Mouse (Mus musculus): Measurements from ENCODE around the gene Mettl4. TPM values are rescaled to one million over a fixed set of nuclear protein-coding genes. Genes with fewer than 3 reads are reported as not detected.
"Not testable (repeated sequence)": the region's sequence is repeated elsewhere in the genome, so short reads cannot be mapped to it uniquely, and the experiment has no call there.

The Mettl4 gene
- polyA plus RNA-seq (2015; fragmentation: Nextera tagmentation; extraction: Ambion mirVana), result 25.3 and 26.3 TPM in 2 replicates

GRCm38 (mm10) chr17:94749466-94750135 lies at the start of gene Mettl4:
Gene Mettl4, minus strand, starts transcription at chr17:94750019.
- Histone ChIP-seq H3K36me3 (no peaks in the 10 kb centered on the region), H3K9ac (peak within 1 kb of the TSS; percentile 77), H3K4me2 (peak within 1 kb of the TSS; percentile 65), H3K4me1 (peaks cover 12% of the 10 kb centered on the region), H3K27ac (peak within 1 kb of the TSS; percentile 96), H3K4me3 (peak within 1 kb of the TSS; percentile 67), H3K9me3 (no peaks in the 10 kb centered on the region), H3K27me3 (no peaks in the 10 kb centered on the region)
- under 1% methylated on average over 56 of the region's 56 CpGs for WGBS
- ATAC-seq (ENCODE audit: insufficient number of reproducible peaks, insufficient read depth, low FRiP score, low TSS enrichment, low read depth), result peak; percentile 93

- no peak for ATAC-seq (ENCODE audit: insufficient number of reproducible peaks, insufficient read depth, low FRiP score, low TSS enrichment, low read depth)
Measured at GRCm38 (mm10) chr17:94778871-94779482, 29.2 kb upstream of the Mettl4 start.

GRCm38 (mm10) chr17:94768491-94768890 lies 18.7 kb upstream of the Mettl4 start:
- Histone ChIP-seq H3K4me1 (no peaks in the 10 kb centered on the region), H3K36me3 (peaks cover 58% of the 10 kb centered on the region), H3K4me3 (no peak overlapping the region), H3K27me3 (no peaks in the 10 kb centered on the region), H3K9me3 (no peaks in the 10 kb centered on the region), H3K4me2 (no peak overlapping the region), H3K9ac (no peak overlapping the region), H3K27ac (no peak overlapping the region)
- WGBS, result 89% methylated on average over 2 of the region's 2 CpGs
- no peak for ATAC-seq (ENCODE audit: insufficient number of reproducible peaks, insufficient read depth, low FRiP score, low TSS enrichment, low read depth)

More at GRCm38 (mm10) chr17:94778871-94779482, 29.2 kb upstream of the Mettl4 start:
- Histone ChIP-seq H3K4me1 (no peaks in the 10 kb centered on the region), H3K36me3 (peaks cover 21% of the 10 kb centered on the region), H3K9ac (no peak overlapping the region), H3K27me3 (no peaks in the 10 kb centered on the region), H3K9me3 (no peaks in the 10 kb centered on the region), H3K4me3 (no peak overlapping the region), H3K4me2 (no peak overlapping the region), H3K27ac (no peak overlapping the region)
- WGBS, result 77% methylated on average over 2 of the region's 2 CpGs

- no peaks in the 10 kb centered on the region for H3K4me1 ChIP-seq
- no peak overlapping the region for H3K27ac ChIP-seq
- H3K36me3 ChIP-seq, result peaks cover 49% of the 10 kb centered on the region
- 84% methylated on average over 3 of the region's 3 CpGs for WGBS
- H3K9me3 ChIP-seq, result no peaks in the 10 kb centered on the region
- no peak for ATAC-seq (ENCODE audit: insufficient number of reproducible peaks, insufficient read depth, low FRiP score, low TSS enrichment, low read depth)
- no peak overlapping the region for H3K4me2 ChIP-seq
- no peaks in the 10 kb centered on the region for H3K27me3 ChIP-seq
- no peak overlapping the region for H3K4me3 ChIP-seq
- H3K9ac ChIP-seq, result no peak overlapping the region
Measured at GRCm38 (mm10) chr17:94764711-94765110, 14.9 kb upstream of the Mettl4 start.

- Histone ChIP-seq H3K36me3 (peaks cover 46% of the 10 kb centered on the region), H3K9me3 (no peaks in the 10 kb centered on the region), H3K4me1 (no peaks in the 10 kb centered on the region), H3K4me2 (no peak overlapping the region), H3K4me3 (no peak overlapping the region), H3K9ac (no peak overlapping the region), H3K27me3 (no peaks in the 10 kb centered on the region), H3K27ac (no peak overlapping the region)
- ATAC-seq (ENCODE audit: insufficient number of reproducible peaks, insufficient read depth, low FRiP score, low TSS enrichment, low read depth), result no peak
- WGBS, result 88% methylated on average over 1 of the region's 1 CpGs
Measured at GRCm38 (mm10) chr17:94764011-94764410, 14.2 kb upstream of the Mettl4 start.

- Histone ChIP-seq H3K4me3 (no peak overlapping the region), H3K9me3 (no peaks in the 10 kb centered on the region), H3K36me3 (peaks cover 40% of the 10 kb centered on the region), H3K27me3 (no peaks in the 10 kb centered on the region), H3K4me2 (no peak overlapping the region), H3K9ac (no peak overlapping the region), H3K4me1 (no peaks in the 10 kb centered on the region), H3K27ac (no peak overlapping the region)
- WGBS, result 66% methylated on average over 3 of the region's 3 CpGs
- ATAC-seq (ENCODE audit: insufficient number of reproducible peaks, insufficient read depth, low FRiP score, low TSS enrichment, low read depth), result no peak
Measured at GRCm38 (mm10) chr17:94762405-94762804, 12.6 kb upstream of the Mettl4 start.

GRCm38 (mm10) chr17:94750136-94750729 lies 414 bp upstream of the Mettl4 start:
- Histone ChIP-seq H3K4me3 (peak overlapping the region; percentile 67), H3K36me3 (no peaks in the 10 kb centered on the region), H3K9me3 (no peaks in the 10 kb centered on the region), H3K4me2 (peak overlapping the region; percentile 65), H3K27me3 (no peaks in the 10 kb centered on the region), H3K4me1 (peaks cover 12% of the 10 kb centered on the region), H3K9ac (peak overlapping the region; percentile 77), H3K27ac (peak overlapping the region; percentile 96)
- WGBS, result 2% methylated on average over 22 of the region's 22 CpGs
- ATAC-seq (ENCODE audit: insufficient number of reproducible peaks, insufficient read depth, low FRiP score, low TSS enrichment, low read depth), result no peak; the same call in 1 of the 2 replicates

GRCm38 (mm10) chr17:94738173-94738572 lies 11.6 kb downstream of the Mettl4 start:
- 88% methylated on average over 4 of the region's 4 CpGs for WGBS
- Histone ChIP-seq H3K27ac (no peak overlapping the region), H3K4me1 (no peaks in the 10 kb centered on the region), H3K4me2 (no peak overlapping the region), H3K4me3 (no peak overlapping the region), H3K9me3 (no peaks in the 10 kb centered on the region), H3K36me3 (peaks cover 9% of the 10 kb centered on the region; the same call in 1 of the 2 replicates), H3K9ac (no peak overlapping the region), H3K27me3 (no peaks in the 10 kb centered on the region)
- no peak for ATAC-seq (ENCODE audit: insufficient number of reproducible peaks, insufficient read depth, low FRiP score, low TSS enrichment, low read depth)

- Histone ChIP-seq H3K4me2 (no peak overlapping the region), H3K4me1 (no peaks in the 10 kb centered on the region), H3K9ac (no peak overlapping the region), H3K4me3 (no peak overlapping the region), H3K27ac (no peak overlapping the region), H3K36me3 (peaks cover 20% of the 10 kb centered on the region; the same call in 1 of the 2 replicates), H3K27me3 (no peaks in the 10 kb centered on the region), H3K9me3 (no peaks in the 10 kb centered on the region)
- no peak for ATAC-seq (ENCODE audit: insufficient number of reproducible peaks, insufficient read depth, low FRiP score, low TSS enrichment, low read depth)
Measured at GRCm38 (mm10) chr17:94735885-94736284, 13.9 kb downstream of the Mettl4 start.

- no peak overlapping the region for H3K9ac ChIP-seq
- H3K4me3 ChIP-seq, result no peak overlapping the region
- no peak overlapping the region for H3K4me2 ChIP-seq
- H3K9me3 ChIP-seq, result no peaks in the 10 kb centered on the region
- no peak for ATAC-seq (ENCODE audit: insufficient number of reproducible peaks, insufficient read depth, low FRiP score, low TSS enrichment, low read depth)
- H3K27me3 ChIP-seq, result no peaks in the 10 kb centered on the region
- no peaks in the 10 kb centered on the region for H3K4me1 ChIP-seq
- 60% methylated on average over 4 of the region's 4 CpGs for WGBS
- H3K27ac ChIP-seq, result no peak overlapping the region
- peaks cover 20% of the 10 kb centered on the region; the same call in 1 of the 2 replicates for H3K36me3 ChIP-seq
Measured at GRCm38 (mm10) chr17:94735437-94735836, 14.4 kb downstream of the Mettl4 start.

- not testable (repeated sequence) for H3K9me3 ChIP-seq; H3K4me2 ChIP-seq; H3K4me1 ChIP-seq; H3K9ac ChIP-seq; ATAC-seq (ENCODE audit: insufficient number of reproducible peaks, insufficient read depth, low FRiP score, low TSS enrichment, low read depth); H3K4me3 ChIP-seq; H3K27ac ChIP-seq; H3K27me3 ChIP-seq
- WGBS, result 24% methylated on average over 2 of the region's 2 CpGs
- peaks cover 35% of the 10 kb centered on the region for H3K36me3 ChIP-seq
Measured at GRCm38 (mm10) chr17:94730416-94730815, 19.4 kb downstream of the Mettl4 start.

- H3K9ac ChIP-seq, result no peak overlapping the region
- H3K4me2 ChIP-seq, result no peak overlapping the region
- no peaks in the 10 kb centered on the region for H3K27me3 ChIP-seq
- H3K9me3 ChIP-seq, result no peaks in the 10 kb centered on the region
- H3K36me3 ChIP-seq, result peaks cover 22% of the 10 kb centered on the region
- H3K27ac ChIP-seq, result no peak overlapping the region
- H3K4me1 ChIP-seq, result no peaks in the 10 kb centered on the region
- 87% methylated on average over 4 of the region's 4 CpGs for WGBS
- H3K4me3 ChIP-seq, result no peak overlapping the region
- ATAC-seq (ENCODE audit: insufficient number of reproducible peaks, insufficient read depth, low FRiP score, low TSS enrichment, low read depth), result no peak
Measured at GRCm38 (mm10) chr17:94726750-94727149, 23.1 kb downstream of the Mettl4 start.
